Mouse (Mus musculus) limb, embryonic 14.5 days (tissue): ENCODE results near the gene Ssr2. TPM values are rescaled to one million over a fixed set of nuclear protein-coding genes. Genes with fewer than 3 reads are reported as not detected.

Source experiments
- ATAC-seq: fragments of 200-750 bp; cut with Nextera tagmentation; 2 replicates; pipeline ENCODE4 v1.8.0; 2017; ENCODE audit warnings: low read depth, moderate number of reproducible peaks, moderate TSS enrichment; ENCODE audit not compliant: low FRiP score
- DNase-seq: peaks from one replicate; pipeline ENCODE4 v3.0.0-alpha.2; 2015; ENCODE audit warnings: low spot score
- H3K27ac ChIP-seq: fragments of 300-500 bp; sonication (generic); replicated peaks from 2 replicates; pipeline ENCODE4 v1.5.1; 2014; ENCODE audit warnings: low read depth, mild to moderate bottlenecking, low read length, moderate library complexity, mixed read lengths
- H3K27me3 ChIP-seq: fragments of 300-500 bp; sonication (generic); 2 replicates; pipeline ENCODE4 v1.6.1; 2014; ENCODE audit warnings: low read length, mixed read lengths; ENCODE audit not compliant: control insufficient read depth, insufficient read depth
- H3K36me3 ChIP-seq: fragments of 300-500 bp; sonication (generic); 2 replicates; pipeline ENCODE4 v1.6.1; 2014; ENCODE audit warnings: mild to moderate bottlenecking, low read length, moderate library complexity, mixed read lengths; ENCODE audit not compliant: control insufficient read depth, insufficient read depth
- H3K4me1 ChIP-seq: fragments of 300-500 bp; sonication (generic); 2 replicates; pipeline ENCODE4 v1.6.1; 2014; ENCODE audit warnings: antibody characterized with exemption, low read length, mixed read lengths; ENCODE audit not compliant: control insufficient read depth, insufficient read depth
- H3K4me2 ChIP-seq: fragments of 300-500 bp; sonication (generic); replicated peaks from 2 replicates; pipeline ENCODE4 v1.6.1; 2014; ENCODE audit warnings: low read depth, mild to moderate bottlenecking, low read length, moderate library complexity; ENCODE audit not compliant: severe bottlenecking
- H3K4me3 ChIP-seq: fragments of 300-500 bp; sonication (generic); replicated peaks from 2 replicates; pipeline ENCODE4 v1.5.1; 2014; ENCODE audit warnings: low read length
- H3K9ac ChIP-seq: fragments of 300-500 bp; sonication (generic); 2 replicates; pipeline ENCODE4 v1.6.1; 2014; ENCODE audit warnings: mild to moderate bottlenecking, low read depth, low read length, moderate library complexity; ENCODE audit not compliant: severe bottlenecking
- H3K9me3 ChIP-seq: fragments of 300-500 bp; sonication (generic); 2 replicates; pipeline ENCODE4 v1.6.1; 2016; ENCODE audit warnings: low read length; ENCODE audit not compliant: control insufficient read depth
- POLR2A ChIP-seq: fragments of 200-500 bp; IDR thresholded peaks from 2 replicates; pipeline ENCODE4 v1.8.0; 2012; ENCODE audit warnings: inconsistent platforms, mild to moderate bottlenecking, moderate library complexity, borderline replicate concordance; ENCODE audit not compliant: insufficient read depth, insufficient read length; ENCODE audit errors: extremely low read depth
- WGBS: fragments of 180-500 bp; shearing (Covaris S2); extraction: QIAGEN DNeasy Blood & Tissue Kit; methylation state at CpG from one replicate; pipeline ENCODE4 v1.1.7; 2014; 5-methylcytosine and 5-hydroxymethylcytosine counted together
- polyA plus RNA-seq, 2 experiments: library from polyadenylated mRNA; depleted of rRNA in 1 of 2; stranded (reverse) in 1 of 2; unstranded in 1 of 2; fragments of >200 nt; fragmentation: Nextera tagmentation in 1 of 2; extraction: Ambion mirVana in 1 of 2; gene quantifications; 2 replicates each; pipeline versions ENCODE4 v1.2.1 to v1.2.3; 2012 to 2014

The Ssr2 gene
- polyA plus RNA-seq, 2 experiments = 325 to 422 TPM

GRCm38 (mm10) chr3:88530082-88530864 is 45.4 kb upstream of the Ssr2 start:
- Histone ChIP-seq H3K4me2 (peak overlapping the region; percentile 62), H3K36me3 (peaks cover 14% of the 10 kb centered on the region; the same call in 1 of the 2 replicates), H3K9ac (peak overlapping the region; percentile 99), H3K4me3 (peak overlapping the region; percentile 96), H3K4me1 (peaks cover 34% of the 10 kb centered on the region), H3K27ac (peak overlapping the region; percentile 98), H3K9me3 (no peaks in the 10 kb centered on the region), H3K27me3 (no peaks in the 10 kb centered on the region)
- no peak for TF ChIP-seq POLR2A
- no peak for DNase-seq
- WGBS = 7% methylated on average over 11 of the region's 11 CpGs
- ATAC-seq = no peak

GRCm38 (mm10) chr3:88531348-88532298 is 44.1 kb upstream of the Ssr2 start:
- H3K36me3 ChIP-seq = peaks cover 24% of the 10 kb centered on the region
- peak; percentile 58; the same call in 1 of the 2 replicates for TF ChIP-seq POLR2A
- H3K9me3 ChIP-seq = no peaks in the 10 kb centered on the region
- H3K4me3 ChIP-seq = peak overlapping the region; percentile 96
- H3K27ac ChIP-seq = peak overlapping the region; percentile 98
- H3K9ac ChIP-seq = peak overlapping the region; percentile 99
- ATAC-seq (peak; percentile 84), DNase-seq (peak; percentile 91)
- peak overlapping the region; percentile 62 for H3K4me2 ChIP-seq
- H3K27me3 ChIP-seq = no peaks in the 10 kb centered on the region
- peaks cover 48% of the 10 kb centered on the region for H3K4me1 ChIP-seq
- under 1% methylated on average over 54 of the region's 63 CpGs for WGBS

- 2% methylated on average over 12 of the region's 31 CpGs for WGBS
- peak; percentile 54 for DNase-seq
- H3K9ac ChIP-seq = peak within 1 kb of the TSS; percentile 99
- no peak for TF ChIP-seq POLR2A
- H3K4me3 ChIP-seq = peak within 1 kb of the TSS; percentile 96
- no peaks in the 10 kb centered on the region for H3K9me3 ChIP-seq
- H3K27me3 ChIP-seq = no peaks in the 10 kb centered on the region
- ATAC-seq = no peak
- H3K36me3 ChIP-seq = peaks cover 31% of the 10 kb centered on the region
- peak within 1 kb of the TSS; percentile 62 for H3K4me2 ChIP-seq
- H3K27ac ChIP-seq = peak within 1 kb of the TSS; percentile 98
- peaks cover 54% of the 10 kb centered on the region for H3K4me1 ChIP-seq
Observed at GRCm38 (mm10) chr3:88532299-88532674, 43.4 kb upstream of the Ssr2 start, which contains the start of gene Mex3a. TSS of gene Mex3a (plus strand) at chr3:88532395.

- H3K27ac ChIP-seq = peak overlapping the region; percentile 98
- peak overlapping the region; percentile 62 for H3K4me2 ChIP-seq
- under 1% methylated on average over 38 of the region's 40 CpGs for WGBS
- H3K4me3 ChIP-seq = peak overlapping the region; percentile 96
- peak overlapping the region; percentile 99 for H3K9ac ChIP-seq
- H3K4me1 ChIP-seq = peaks cover 55% of the 10 kb centered on the region
- H3K27me3 ChIP-seq = no peaks in the 10 kb centered on the region
- no peaks in the 10 kb centered on the region for H3K9me3 ChIP-seq
- peaks cover 35% of the 10 kb centered on the region for H3K36me3 ChIP-seq
- ATAC-seq (0 out of 2 replicates have a peak, but pooled peaks have one; percentile 3), DNase-seq (peak; percentile 67)
- peak; percentile 49; the same call in 1 of the 2 replicates for TF ChIP-seq POLR2A
Observed at GRCm38 (mm10) chr3:88532689-88533511, 42.8 kb upstream of the Ssr2 start.
